Mouse (Mus musculus): ENCODE data around the gene Rrp7a. TPM values are rescaled to one million over a fixed set of nuclear protein-coding genes. Genes with fewer than 3 reads are reported as not detected.

Gene Rrp7a
- 62.9 and 66.2 TPM in 2 replicates for polyA plus RNA-seq (2015; fragmentation: Nextera tagmentation; extraction: Ambion mirVana)

DNA sequence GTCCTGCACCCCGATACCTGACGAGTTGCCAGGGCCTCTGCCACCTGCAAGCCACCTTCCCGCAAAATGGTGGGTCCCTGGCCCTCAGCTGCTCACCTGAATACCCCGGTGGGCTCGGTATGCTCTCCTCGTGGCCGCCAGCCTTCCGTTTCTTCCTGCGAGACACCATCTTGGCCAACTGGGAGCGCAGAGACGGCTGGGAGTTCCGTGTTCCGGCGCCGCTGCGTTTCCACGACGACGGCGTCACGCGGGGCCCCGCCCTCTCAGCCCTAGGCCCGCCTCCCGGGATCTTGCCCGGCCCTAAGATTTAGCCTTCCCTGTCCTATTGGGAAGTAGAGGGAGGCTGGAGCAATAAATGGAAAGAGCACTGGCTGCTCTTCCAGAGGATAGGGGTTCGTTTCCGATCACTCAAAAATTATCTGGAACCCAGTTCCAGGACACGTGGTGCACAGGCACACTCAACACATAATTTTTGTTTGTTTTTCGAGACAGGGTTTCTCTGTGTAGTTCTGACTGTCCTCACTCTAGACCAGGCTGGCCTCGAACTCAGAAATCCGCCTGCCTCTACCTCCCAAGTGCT lies at the start of gene Rrp7a:
Gene Rrp7a, minus strand, starts transcription at position 236 of the 580 bp plus-strand sequence.
- H3K4me1 ChIP-seq (replicated peaks; ENCODE audit: control insufficient read depth, insufficient read depth, low read length): peaks cover 4% of the 10 kb centered on the region
- H3K36me3 ChIP-seq (ENCODE audit: control insufficient read depth, insufficient read depth, low read length): peaks cover 25% of the 10 kb centered on the region
- H3K4me2 ChIP-seq (ENCODE audit: low read depth, low read length): peak within 1 kb of the TSS; percentile 78
- peak within 1 kb of the TSS; percentile 70 for H3K27ac ChIP-seq (ENCODE audit: low read length)
- no peaks in the 10 kb centered on the region for H3K27me3 ChIP-seq (ENCODE audit: control insufficient read depth, insufficient read depth, low read depth, low read length)
- peak; percentile 95 for ATAC-seq (ENCODE audit: low read depth)
- peak within 1 kb of the TSS; percentile 72 for H3K9ac ChIP-seq (ENCODE audit: low read length)
- WGBS: 10% methylated on average over 27 of the region's 32 CpGs
- H3K4me3 ChIP-seq (ENCODE audit: low read length): peak within 1 kb of the TSS; percentile 87
- no peaks in the 10 kb centered on the region for H3K9me3 ChIP-seq (ENCODE audit: control insufficient read depth, low read length)

DNA sequence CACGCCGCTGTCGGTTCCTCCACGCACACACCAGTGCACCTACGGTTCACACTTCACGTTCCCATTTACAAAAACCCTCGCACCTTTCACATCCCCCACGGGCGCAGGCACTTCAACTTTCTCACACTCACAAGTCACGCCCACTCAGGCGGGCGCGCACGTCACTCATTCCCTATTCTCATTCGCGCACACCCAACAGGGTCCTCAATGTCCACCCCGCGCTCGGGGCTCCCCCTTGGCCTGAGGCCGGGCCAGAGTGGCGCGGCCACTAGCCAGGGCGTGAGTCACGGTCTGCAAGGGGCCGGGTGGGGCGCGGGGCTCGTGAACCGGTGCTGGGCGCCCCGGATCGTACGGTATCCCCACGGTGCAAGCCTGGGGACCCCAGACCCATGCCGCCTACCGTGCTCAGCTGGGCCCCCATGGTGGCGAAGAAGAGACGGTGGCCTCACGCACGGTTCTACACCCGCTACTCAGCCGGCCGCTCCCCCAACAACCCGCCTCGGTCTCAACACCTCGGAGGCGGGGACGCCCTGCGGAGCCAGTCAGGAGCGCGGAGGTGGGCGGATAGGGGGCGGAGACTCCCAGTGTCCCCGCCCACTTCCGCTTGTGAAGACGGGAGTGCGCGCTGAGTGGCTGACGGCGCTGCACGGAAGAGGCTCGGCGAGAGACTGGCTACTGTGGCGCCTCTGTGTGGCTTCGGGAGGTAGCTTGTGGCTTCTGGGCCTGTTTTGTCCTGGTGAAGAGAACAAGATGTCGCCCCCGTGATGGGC lies 49.3 kb upstream of the Rrp7a start:
- Histone ChIP-seq H3K27me3 (ENCODE audit: control insufficient read depth, insufficient read depth, low read depth, low read length) (no peaks in the 10 kb centered on the region), H3K4me3 (ENCODE audit: low read length) (peak overlapping the region; percentile 97), H3K4me2 (ENCODE audit: low read depth, low read length) (peak overlapping the region; percentile 92), H3K9ac (ENCODE audit: low read length) (peak overlapping the region; percentile 86), H3K9me3 (ENCODE audit: control insufficient read depth, low read length) (no peaks in the 10 kb centered on the region), H3K4me1 (replicated peaks; ENCODE audit: control insufficient read depth, insufficient read depth, low read length) (peaks cover 44% of the 10 kb centered on the region), H3K36me3 (ENCODE audit: control insufficient read depth, insufficient read depth, low read length) (no peaks in the 10 kb centered on the region), H3K27ac (ENCODE audit: low read length) (peak overlapping the region; percentile 82)
- peak; percentile 97 for ATAC-seq (ENCODE audit: low read depth)
- WGBS: under 1% methylated on average over 67 of the region's 67 CpGs

DNA sequence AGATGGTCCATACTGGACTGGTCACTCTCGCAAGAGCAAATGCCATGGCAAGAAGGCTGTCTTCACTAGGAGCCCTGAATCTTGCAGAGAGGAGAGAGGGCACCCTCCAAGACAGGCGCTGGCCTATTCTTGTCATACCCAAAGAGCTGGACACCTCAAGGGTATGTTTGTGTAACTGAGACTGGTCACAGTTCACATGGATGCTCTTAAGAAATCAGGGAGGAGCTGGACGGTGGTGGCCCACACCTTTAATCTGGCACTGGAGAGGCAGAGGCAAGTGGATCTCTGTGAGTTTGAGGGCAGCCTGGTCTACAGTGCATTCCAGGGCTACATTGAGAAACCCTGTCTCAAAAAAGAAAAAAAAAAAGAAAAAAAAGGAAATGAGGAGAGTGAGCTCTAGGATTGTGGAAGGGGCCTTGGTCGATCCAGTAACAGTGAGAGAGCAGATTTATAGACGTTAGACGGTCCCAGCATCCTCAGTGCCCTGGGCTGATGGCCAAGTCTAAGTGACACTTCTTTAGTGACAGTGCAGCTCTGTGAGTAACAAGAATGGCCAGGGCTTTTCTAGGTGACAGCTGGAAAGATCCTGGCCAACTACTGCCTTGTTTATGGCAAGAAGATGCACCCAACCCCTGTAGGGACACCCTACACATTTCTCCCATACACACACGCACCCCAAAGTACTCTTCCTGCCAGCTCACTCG lies 48.5 kb upstream of the Rrp7a start:
- H3K27ac ChIP-seq (ENCODE audit: low read length): peak overlapping the region; percentile 80
- H3K27me3 ChIP-seq (ENCODE audit: control insufficient read depth, insufficient read depth, low read depth, low read length): no peaks in the 10 kb centered on the region
- peaks cover 52% of the 10 kb centered on the region for H3K4me1 ChIP-seq (replicated peaks; ENCODE audit: control insufficient read depth, insufficient read depth, low read length)
- no peaks in the 10 kb centered on the region for H3K9me3 ChIP-seq (ENCODE audit: control insufficient read depth, low read length)
- H3K36me3 ChIP-seq (ENCODE audit: control insufficient read depth, insufficient read depth, low read length): no peaks in the 10 kb centered on the region
- WGBS: 31% methylated on average over 8 of the region's 8 CpGs
- peak overlapping the region; percentile 97 for H3K4me3 ChIP-seq (ENCODE audit: low read length)
- peak overlapping the region; percentile 86 for H3K9ac ChIP-seq (ENCODE audit: low read length)
- ATAC-seq (ENCODE audit: low read depth): no peak
- peak overlapping the region; percentile 92 for H3K4me2 ChIP-seq (ENCODE audit: low read depth, low read length)

DNA sequence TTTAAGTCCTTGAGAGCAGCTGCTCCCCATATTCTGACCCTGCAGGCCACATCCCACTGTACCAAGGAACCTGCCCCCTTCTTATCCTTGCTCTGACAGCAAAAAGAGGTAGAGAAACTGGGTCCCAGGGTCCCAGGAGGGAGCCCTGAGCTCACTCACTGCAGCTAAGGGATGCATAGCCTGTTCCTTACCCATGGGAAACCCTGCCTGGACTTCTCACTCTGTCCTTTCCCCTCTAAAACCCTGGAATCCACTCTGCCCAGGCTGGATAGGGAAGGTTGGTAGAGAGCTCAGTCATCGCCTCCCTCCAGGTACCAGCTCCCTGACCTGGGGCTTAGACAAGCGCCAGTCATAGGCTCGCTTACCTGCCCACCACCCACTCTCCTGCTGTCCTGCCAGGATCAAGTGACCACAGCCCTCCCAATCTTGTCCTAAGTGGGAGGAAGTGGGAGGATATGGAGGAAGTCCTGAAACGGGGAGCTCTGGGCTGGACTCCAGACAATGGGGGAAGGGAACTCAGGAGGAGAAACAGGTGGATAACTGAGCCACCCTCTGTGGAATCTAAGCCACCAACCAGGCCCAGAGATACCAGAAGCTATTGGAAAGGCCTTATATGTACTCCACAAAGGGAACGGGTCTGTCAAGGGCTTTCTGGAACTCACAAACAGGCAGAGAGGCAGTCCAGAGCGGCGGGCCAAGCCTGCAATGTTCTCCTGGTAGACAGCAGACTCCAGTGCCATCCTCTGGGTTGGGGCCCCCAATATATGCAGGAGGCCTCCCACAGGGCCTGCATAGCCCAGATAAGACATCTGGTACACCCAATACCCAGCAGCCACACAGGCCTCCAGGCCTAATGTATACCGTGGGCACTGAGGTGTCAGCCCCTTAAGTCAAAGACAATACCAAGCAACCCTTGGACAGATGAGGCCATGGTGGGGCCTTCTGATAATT lies 47.4 kb upstream of the Rrp7a start:
- Histone ChIP-seq H3K9ac (ENCODE audit: low read length) (peak overlapping the region; percentile 40), H3K4me2 (ENCODE audit: low read depth, low read length) (peak overlapping the region; percentile 18; the same call in 1 of the 2 replicates), H3K27ac (ENCODE audit: low read length) (peak overlapping the region; percentile 50), H3K4me1 (replicated peaks; ENCODE audit: control insufficient read depth, insufficient read depth, low read length) (peaks cover 60% of the 10 kb centered on the region), H3K9me3 (ENCODE audit: control insufficient read depth, low read length) (no peaks in the 10 kb centered on the region), H3K36me3 (ENCODE audit: control insufficient read depth, insufficient read depth, low read length) (no peaks in the 10 kb centered on the region), H3K4me3 (ENCODE audit: low read length) (no peak overlapping the region), H3K27me3 (ENCODE audit: control insufficient read depth, insufficient read depth, low read depth, low read length) (no peaks in the 10 kb centered on the region)
- 66% methylated on average over 8 of the region's 8 CpGs for WGBS
- ATAC-seq (ENCODE audit: low read depth): no peak

DNA sequence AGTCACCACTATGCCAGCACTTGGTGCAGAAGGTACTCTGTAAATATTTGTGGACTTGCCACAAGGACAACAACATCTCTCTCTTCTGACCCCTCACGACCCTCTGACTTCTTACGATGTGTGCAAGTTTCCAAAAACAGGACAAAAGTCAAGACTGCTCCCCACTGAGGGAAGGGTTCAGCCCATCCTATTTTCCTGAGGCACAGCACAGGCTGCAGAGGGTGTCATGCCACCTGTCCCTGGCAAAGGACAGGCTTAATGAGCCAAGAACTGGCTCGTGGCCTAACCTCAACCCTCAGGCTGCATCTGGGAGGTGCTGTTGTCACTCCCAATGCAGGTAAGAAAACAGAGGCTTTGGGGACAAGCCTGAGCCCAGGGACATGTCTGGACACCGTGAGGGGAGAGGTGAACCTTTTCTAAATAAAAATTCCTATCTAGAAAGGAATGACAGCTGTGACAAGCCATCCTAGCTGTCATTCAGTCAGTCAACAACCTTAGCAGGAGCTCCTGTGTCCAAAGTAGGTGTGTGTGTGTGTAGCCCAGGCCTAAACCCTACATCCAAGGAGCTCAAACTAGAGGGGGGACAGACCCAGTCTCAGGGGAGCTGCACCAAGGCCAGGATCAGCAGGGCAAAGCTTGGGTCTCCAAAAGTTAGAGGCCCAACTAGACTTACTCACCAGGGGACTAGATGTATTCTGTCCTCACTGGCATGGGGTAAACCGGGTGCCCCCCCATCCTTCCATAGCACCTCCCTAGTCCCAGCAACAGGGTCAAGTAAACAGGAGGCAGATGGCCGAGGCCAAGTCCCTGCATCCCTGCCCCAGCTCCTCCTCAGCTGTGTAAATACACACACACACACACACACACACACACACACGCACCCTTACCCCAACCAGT lies 46.5 kb upstream of the Rrp7a start:
- Histone ChIP-seq H3K27ac (ENCODE audit: low read length) (peak overlapping the region; percentile 50), H3K9ac (ENCODE audit: low read length) (peak overlapping the region; percentile 40)

DNA sequence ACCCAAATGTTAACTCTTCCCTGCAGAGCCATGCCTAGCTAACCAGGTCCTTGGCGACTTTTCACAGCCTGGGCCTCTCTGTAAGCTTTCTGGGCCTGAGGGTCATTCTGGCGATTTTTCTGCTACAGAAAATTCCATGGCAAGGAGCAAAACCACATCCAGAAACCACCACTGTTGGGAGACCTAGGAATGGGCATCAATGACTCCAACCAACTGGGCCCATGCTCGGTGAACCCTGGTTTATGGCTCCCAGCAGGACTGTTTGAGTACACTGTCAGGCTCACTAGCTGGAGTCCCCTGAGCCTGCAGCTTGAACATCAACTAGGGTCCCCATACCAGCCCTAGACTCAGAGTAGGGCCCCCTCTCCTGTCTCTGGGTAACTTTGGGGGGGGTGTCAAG lies 45.7 kb upstream of the Rrp7a start:
- no peak for ATAC-seq (ENCODE audit: low read depth)
- Histone ChIP-seq H3K27me3 (ENCODE audit: control insufficient read depth, insufficient read depth, low read depth, low read length) (no peaks in the 10 kb centered on the region), H3K27ac (ENCODE audit: low read length) (peak overlapping the region; percentile 84), H3K4me2 (ENCODE audit: low read depth, low read length) (no peak overlapping the region), H3K36me3 (ENCODE audit: control insufficient read depth, insufficient read depth, low read length) (no peaks in the 10 kb centered on the region), H3K9me3 (ENCODE audit: control insufficient read depth, low read length) (no peaks in the 10 kb centered on the region), H3K4me3 (ENCODE audit: low read length) (no peak overlapping the region), H3K4me1 (replicated peaks; ENCODE audit: control insufficient read depth, insufficient read depth, low read length) (peaks cover 65% of the 10 kb centered on the region), H3K9ac (ENCODE audit: low read length) (no peak overlapping the region)
- 76% methylated on average over 3 of the region's 3 CpGs for WGBS

More for the DNA sequence above, 46.5 kb upstream of the Rrp7a start:
- no peak for ATAC-seq (ENCODE audit: low read depth)
- H3K4me3 ChIP-seq (ENCODE audit: low read length): no peak overlapping the region
- H3K9me3 ChIP-seq (ENCODE audit: control insufficient read depth, low read length): no peaks in the 10 kb centered on the region
- peaks cover 65% of the 10 kb centered on the region for H3K4me1 ChIP-seq (replicated peaks; ENCODE audit: control insufficient read depth, insufficient read depth, low read length)
- no peaks in the 10 kb centered on the region for H3K36me3 ChIP-seq (ENCODE audit: control insufficient read depth, insufficient read depth, low read length)
- H3K27me3 ChIP-seq (ENCODE audit: control insufficient read depth, insufficient read depth, low read depth, low read length): no peaks in the 10 kb centered on the region
- 58% methylated on average over 7 of the region's 7 CpGs for WGBS
- H3K4me2 ChIP-seq (ENCODE audit: low read depth, low read length): peak overlapping the region; percentile 18; the same call in 1 of the 2 replicates

DNA sequence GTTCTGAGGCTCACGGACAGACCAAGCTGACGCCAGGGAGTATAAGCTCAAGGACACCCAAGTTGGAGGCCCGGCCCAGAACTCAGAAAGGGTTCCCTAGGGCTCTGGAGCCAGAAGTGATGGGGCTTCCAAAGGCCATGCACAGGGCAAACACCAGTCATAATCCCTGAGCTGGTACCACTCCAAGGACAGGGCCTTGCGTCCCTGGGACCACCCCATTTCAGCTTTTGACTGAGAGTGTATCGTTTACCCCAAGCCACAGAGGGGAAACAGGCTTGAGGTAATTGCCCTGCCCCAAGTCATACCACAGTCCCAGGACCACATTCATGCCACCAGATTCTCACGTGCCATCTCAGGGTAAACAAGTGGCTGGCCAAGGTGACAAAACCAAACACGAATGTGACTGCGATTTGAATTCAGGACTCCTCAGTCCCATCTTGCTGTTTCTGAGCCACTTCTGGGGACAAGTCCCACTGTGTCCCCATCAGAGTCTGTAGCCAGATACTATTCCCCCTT lies 45.0 kb upstream of the Rrp7a start:
- no peaks in the 10 kb centered on the region for H3K9me3 ChIP-seq (ENCODE audit: control insufficient read depth, low read length)
- H3K27ac ChIP-seq (ENCODE audit: low read length): peak overlapping the region; percentile 84
- peaks cover 59% of the 10 kb centered on the region for H3K4me1 ChIP-seq (replicated peaks; ENCODE audit: control insufficient read depth, insufficient read depth, low read length)
- 71% methylated on average over 8 of the region's 8 CpGs for WGBS
- no peak overlapping the region for H3K4me2 ChIP-seq (ENCODE audit: low read depth, low read length)
- no peak for ATAC-seq (ENCODE audit: low read depth)
- H3K36me3 ChIP-seq (ENCODE audit: control insufficient read depth, insufficient read depth, low read length): no peaks in the 10 kb centered on the region
- no peak overlapping the region for H3K9ac ChIP-seq (ENCODE audit: low read length)
- no peaks in the 10 kb centered on the region for H3K27me3 ChIP-seq (ENCODE audit: control insufficient read depth, insufficient read depth, low read depth, low read length)
- H3K4me3 ChIP-seq (ENCODE audit: low read length): no peak overlapping the region

DNA sequence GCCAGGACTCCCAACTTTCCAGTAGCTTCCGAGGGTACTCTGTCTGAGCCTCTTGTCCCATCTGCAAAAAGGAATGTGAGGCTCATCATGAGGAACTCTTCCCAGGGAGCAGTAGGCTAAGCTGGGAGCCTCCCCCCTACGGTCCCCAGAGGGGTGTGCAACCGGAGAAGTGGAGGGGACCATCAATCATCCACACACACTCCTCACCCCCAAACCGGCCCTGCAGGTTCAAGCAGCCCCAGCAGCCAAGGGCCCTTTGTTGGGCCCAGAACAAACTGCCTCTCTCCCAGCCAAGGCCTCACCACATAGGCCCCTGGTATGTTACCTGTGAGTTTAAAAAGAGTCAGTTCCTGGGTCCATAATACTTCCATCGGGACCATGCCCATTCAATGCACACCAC lies 44.5 kb upstream of the Rrp7a start:
- Histone ChIP-seq H3K9me3 (ENCODE audit: control insufficient read depth, low read length) (no peaks in the 10 kb centered on the region), H3K27me3 (ENCODE audit: control insufficient read depth, insufficient read depth, low read depth, low read length) (no peaks in the 10 kb centered on the region), H3K4me2 (ENCODE audit: low read depth, low read length) (no peak overlapping the region), H3K9ac (ENCODE audit: low read length) (no peak overlapping the region; the same call in none of the 2 replicates), H3K4me3 (ENCODE audit: low read length) (no peak overlapping the region), H3K4me1 (replicated peaks; ENCODE audit: control insufficient read depth, insufficient read depth, low read length) (peaks cover 57% of the 10 kb centered on the region), H3K27ac (ENCODE audit: low read length) (peak overlapping the region; percentile 84), H3K36me3 (ENCODE audit: control insufficient read depth, insufficient read depth, low read length) (no peaks in the 10 kb centered on the region)
- peak; percentile 22 for ATAC-seq (ENCODE audit: low read depth)
- 42% methylated on average over 5 of the region's 5 CpGs for WGBS
